Mouse (Mus musculus): ENCODE results near the gene Tmem53.

GRCm38 (mm10) chr4:117209592-117209991 lies 42.2 kb upstream of the Tmem53 start:
- TF ChIP-seq CTCF (IDR thresholded peaks at IDR 0.05; ENCODE audit: borderline replicate concordance, control insufficient read depth, extremely low read depth, insufficient read depth, low read length, poor library complexity): no peak
- no peak for TF ChIP-seq POLR2A (IDR thresholded peaks at IDR 0.05; ENCODE audit: control insufficient read depth, extremely low read depth, insufficient read depth, low read length, poor library complexity)
